Mouse (Mus musculus) MEL (cell line): Measurements from ENCODE around the gene Acp2. TPM values are rescaled to one million over a fixed set of nuclear protein-coding genes. Genes with fewer than 3 reads are reported as not detected.
A peak's percentile ranks its signal among the peaks of the same experiment; 100 is the strongest.

ENCODE experiments used
- DNase-seq: peaks from one replicate; pipeline ENCODE4 v3.0.0; 2011; ENCODE audit warnings: low read depth, low spot score
- H3K27ac ChIP-seq: 2 replicates; pipeline ENCODE4 v1.5.1; 2012; ENCODE audit warnings: low read depth, mild to moderate bottlenecking, control low read depth, low read length, moderate library complexity; ENCODE audit not compliant: control insufficient read depth
- H3K27me3 ChIP-seq, 2 experiments: fragments of 150-350 bp in 1 of 2; sonication (generic) in 1 of 2; 2 replicates each; pipeline ENCODE4 v1.6.1; 2012; ENCODE audit warnings: low read length in 2 of 2, mild to moderate bottlenecking in 2 of 2, improper control_type of control experiment in 1 of 2, moderate library complexity in 1 of 2; ENCODE audit not compliant: insufficient read depth in 2 of 2, control insufficient read depth in 1 of 2
- H3K36me3 ChIP-seq, 2 experiments: 2 replicates each; pipeline ENCODE4 v1.6.1; 2012 to 2014; ENCODE audit warnings: low read length in 2 of 2, improper control_type of control experiment in 1 of 2, inconsistent platforms in 1 of 2, mild to moderate bottlenecking in 1 of 2; ENCODE audit not compliant: insufficient read depth in 2 of 2, control insufficient read depth in 1 of 2
- H3K4me1 ChIP-seq, 2 experiments: fragments of 150-350 bp in 1 of 2; sonication (generic) in 1 of 2; 2 replicates each; pipeline ENCODE4 v1.6.1; 2012; ENCODE audit warnings: low read length in 2 of 2, improper control_type of control experiment in 1 of 2, mild to moderate bottlenecking in 1 of 2; ENCODE audit not compliant: insufficient read depth in 2 of 2, control insufficient read depth in 1 of 2
- H3K4me3 ChIP-seq, 2 experiments: fragments of 150-350 bp in 1 of 2; sonication (generic) in 1 of 2; 2 replicates each; pipeline ENCODE4 v1.5.1; 2012; ENCODE audit warnings: low read depth in 2 of 2, low read length in 2 of 2, mild to moderate bottlenecking in 2 of 2, moderate library complexity in 2 of 2, control low read depth in 1 of 2, improper control_type of control experiment in 1 of 2; ENCODE audit not compliant: control insufficient read depth in 1 of 2, insufficient read depth in 1 of 2
- H3K79me2 ChIP-seq: 2 replicates; pipeline ENCODE4 v1.6.1; 2012; ENCODE audit warnings: mild to moderate bottlenecking, low read length, moderate library complexity; ENCODE audit not compliant: control insufficient read depth, poor library complexity, insufficient read depth
- H3K9ac ChIP-seq: 2 replicates; pipeline ENCODE4 v1.6.1; 2012; ENCODE audit warnings: low read depth, mild to moderate bottlenecking, control low read depth, low read length, moderate library complexity; ENCODE audit not compliant: control insufficient read depth, poor library complexity, severe bottlenecking
- H3K9me3 ChIP-seq: fragments of 150-350 bp; sonication (generic); replicated peaks from 2 replicates; pipeline ENCODE4 v1.6.1; 2012; ENCODE audit warnings: mild to moderate bottlenecking, low read length, improper control_type of control experiment, moderate library complexity; ENCODE audit not compliant: insufficient read depth
- CHD2 ChIP-seq: IDR thresholded peaks from 2 replicates; pipeline ENCODE4 v1.6.1; 2011; ENCODE audit warnings: low read length, improper control_type of control experiment
- CTCF ChIP-seq, 3 experiments: IDR thresholded peaks in 2 of 3; conservative IDR thresholded peaks in 1 of 3; 2 replicates each; pipeline ENCODE4 v1.5.1; 2011 to 2012; ENCODE audit warnings: low read length in 3 of 3, low read depth in 2 of 3, mild to moderate bottlenecking in 2 of 3, improper control_type of control experiment in 1 of 3, inconsistent platforms in 1 of 3, mixed read lengths in 1 of 3, moderate library complexity in 1 of 3; ENCODE audit not compliant: control insufficient read depth in 1 of 3, insufficient read depth in 1 of 3, poor library complexity in 1 of 3, severe bottlenecking in 1 of 3
- EP300 ChIP-seq, 2 experiments: IDR thresholded peaks; 2 replicates each; pipeline ENCODE4 v1.6.1; 2011; ENCODE audit warnings: improper control_type of control experiment in 2 of 2, low read length in 2 of 2, low read depth in 1 of 2, mild to moderate bottlenecking in 1 of 2
- GATA1 ChIP-seq: IDR thresholded peaks from 2 replicates; pipeline ENCODE4 v1.6.1; 2011; ENCODE audit warnings: low read depth, low read length, improper control_type of control experiment
- HCFC1 ChIP-seq: IDR thresholded peaks from 2 replicates; pipeline ENCODE4 v1.6.1; 2012; ENCODE audit warnings: low read depth, mild to moderate bottlenecking, inconsistent platforms, low read length, improper control_type of control experiment, moderate library complexity
- MAZ ChIP-seq: IDR thresholded peaks from 2 replicates; pipeline ENCODE4 v1.6.1; 2012; ENCODE audit warnings: low read depth, mild to moderate bottlenecking, inconsistent platforms, low read length, improper control_type of control experiment
- MEF2A ChIP-seq: IDR thresholded peaks from 2 replicates; pipeline ENCODE4 v1.6.1; 2014; ENCODE audit warnings: low read depth, mild to moderate bottlenecking, inconsistent platforms, low read length, improper control_type of control experiment; ENCODE audit not compliant: poor library complexity, insufficient replicate concordance, severe bottlenecking; ENCODE audit errors: extremely low read depth
- MYB ChIP-seq: IDR thresholded peaks from 2 replicates; pipeline ENCODE4 v1.6.1; 2011; ENCODE audit warnings: mild to moderate bottlenecking, low read depth, low read length, improper control_type of control experiment
- MYC ChIP-seq: IDR thresholded peaks from 2 replicates; pipeline ENCODE4 v1.6.1; 2011; ENCODE audit warnings: low read depth, mild to moderate bottlenecking, low read length, improper control_type of control experiment, moderate library complexity
- NELFE ChIP-seq: IDR thresholded peaks from 2 replicates; pipeline ENCODE4 v1.6.1; 2011; ENCODE audit warnings: low read depth, low read length, improper control_type of control experiment
- POLR2AphosphoS2 ChIP-seq: IDR thresholded peaks from 2 replicates; pipeline ENCODE4 v1.6.1; 2011; ENCODE audit warnings: low read length, improper control_type of control experiment
- SIN3A ChIP-seq: IDR thresholded peaks from 2 replicates; pipeline ENCODE4 v1.6.1; 2012; ENCODE audit warnings: low read length, improper control_type of control experiment, inconsistent platforms
- SMC3 ChIP-seq: IDR thresholded peaks from 2 replicates; pipeline ENCODE4 v1.6.1; 2011; ENCODE audit warnings: low read depth, low read length, improper control_type of control experiment
- TAL1 ChIP-seq: IDR thresholded peaks from 2 replicates; pipeline ENCODE4 v1.6.1; 2012; ENCODE audit warnings: mild to moderate bottlenecking, inconsistent platforms, low read length, moderate library complexity, mixed read lengths
- UBTF ChIP-seq: IDR thresholded peaks from 2 replicates; pipeline ENCODE4 v1.6.1; 2012; ENCODE audit warnings: low read depth, mild to moderate bottlenecking, inconsistent platforms, low read length, improper control_type of control experiment, moderate library complexity, borderline replicate concordance; ENCODE audit not compliant: insufficient read depth
- USF1 ChIP-seq: IDR thresholded peaks from 2 replicates; pipeline ENCODE4 v1.6.1; 2014; ENCODE audit warnings: low read depth, mild to moderate bottlenecking, inconsistent platforms, low read length, improper control_type of control experiment, moderate library complexity
- polyA plus RNA-seq, 2 experiments: library from polyadenylated mRNA; stranded (reverse) in 1 of 2; unstranded in 1 of 2; fragments of >175 nt in 1 of 2; fragments of >200 nt in 1 of 2; gene quantifications; 2 replicates each; pipeline versions ENCODE4 v1.2.1 to v1.2.4; 2012; ENCODE audit warnings: low replicate concordance in 2 of 2, low read depth in 1 of 2; ENCODE audit not compliant: insufficient read length in 2 of 2, insufficient read depth in 1 of 2, missing spikeins in 1 of 2
- total RNA-seq: library from RNA; depleted of rRNA; stranded (reverse); fragments of 300-350 nt; gene quantifications from 2 replicates; pipeline ENCODE4 v1.2.3, GENCODE M21; 2012

Acp2 gene
- total and polyA plus RNA-seq, 3 experiments: 7.3 to 11.3 TPM; not detected in 1

- TF ChIP-seq NELFE (no peak), MAZ (no peak), HCFC1 (no peak), GATA1 (no peak), MEF2A (no peak), SMC3 (no peak), TAL1 (no peak), UBTF (no peak), EP300 (IDR thresholded peaks at IDR 0.05; ENCODE audit: low read depth in 1 of 2, low read length in 2 of 2) (no peak), MYC (no peak), MYB (no peak), SIN3A (no peak)
Measured at GRCm38 (mm10) chr2:91180706-91181105, 22.0 kb upstream of the Acp2 start.

GRCm38 (mm10) chr2:91182016-91182404 lies 20.7 kb upstream of the Acp2 start:
- Histone ChIP-seq H3K4me1 (peaks cover 7 to 26% of the 10 kb centered on the region in 2 experiments), H3K36me3 (peaks cover 3 to 15% of the 10 kb centered on the region in 2 experiments), H3K9ac (peak overlapping the region; percentile 90), H3K27me3 (no peaks in the 10 kb centered on the region), H3K27ac (no peak overlapping the region; the same call in 1 of the 2 replicates), H3K9me3 (no peaks in the 10 kb centered on the region), H3K79me2 (peaks cover 14% of the 10 kb centered on the region), H3K4me3 (peak overlapping the region; percentile 74 to 82)
- DNase-seq: peak; percentile 40
- no peak for TF ChIP-seq MYB
- TF ChIP-seq MAZ: no peak
- no peak for TF ChIP-seq CHD2
- no peak for TF ChIP-seq USF1
- TF ChIP-seq POLR2AphosphoS2: no peak
- no peak for TF ChIP-seq CTCF (IDR thresholded peaks at IDR 0.05 in 2 of 3, conservative IDR thresholded peaks at IDR 0.05 in 1 of 3; ENCODE audit: control insufficient read depth in 1 of 3, insufficient read depth in 1 of 3, low read depth in 2 of 3, low read length in 3 of 3, poor library complexity in 1 of 3, severe bottlenecking in 1 of 3)

More at GRCm38 (mm10) chr2:91180706-91181105, 22.0 kb upstream of the Acp2 start:
- H3K9ac ChIP-seq: no peak overlapping the region
- no peak overlapping the region for H3K4me3 ChIP-seq
- H3K27me3 ChIP-seq: no peaks in the 10 kb centered on the region
- no peak for DNase-seq
- H3K79me2 ChIP-seq: peaks cover 14% of the 10 kb centered on the region
- H3K27ac ChIP-seq: no peak overlapping the region
- H3K36me3 ChIP-seq: peaks cover 6 to 11% of the 10 kb centered on the region in 2 experiments
- peaks cover 5 to 19% of the 10 kb centered on the region in 2 experiments for H3K4me1 ChIP-seq
- no peaks in the 10 kb centered on the region for H3K9me3 ChIP-seq
